ENCODE assay signal across 14 mouse cellular contexts in the genomic region with DNA sequence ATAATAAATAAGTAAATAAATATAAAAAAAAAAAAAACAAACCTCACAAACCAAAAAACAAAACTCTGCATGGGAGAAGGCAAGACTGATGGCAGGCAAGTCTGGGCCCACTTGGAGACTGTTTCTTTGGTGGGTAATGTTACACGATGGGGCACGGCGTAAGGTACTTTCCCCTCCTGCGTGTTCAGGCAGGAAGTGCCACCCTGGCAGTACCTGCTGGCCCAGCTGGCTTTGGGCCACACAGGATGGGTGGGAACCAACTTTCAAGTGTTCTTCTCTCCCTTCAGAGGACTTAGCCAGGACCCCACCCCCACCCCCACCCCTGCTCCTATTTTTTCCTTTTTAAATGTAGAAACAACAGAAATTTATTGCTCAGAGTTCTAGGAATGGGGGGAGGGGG. TPM values are rescaled to one million over a fixed set of nuclear protein-coding genes. Genes with fewer than 3 reads are reported as not detected.
A peak's percentile ranks its signal among the peaks of the same experiment; 100 is the strongest.
DNase-seq lines count a peak whose midpoint lies in the region; ATAC-seq lines count a peak whose summit lies in the region.
"Had no signal": no experiment of that assay in that cellular context is flagged by ENCODE, and none has a peak within 500 bp of the region (broad histone marks: within the 10 kb centered on the region; RNA-seq: fewer than 3 reads in every experiment).

No protein-coding gene starts in this region.

- 77% methylated on average over 4 of the region's 4 CpGs for WGBS in heart, embryonic 16.5 days
- WGBS in neural tube, embryonic 15.5 days, result 94% methylated on average over 4 of the region's 4 CpGs

- H3K9me3 ChIP-seq in heart, embryonic 16.5 days (replicated peaks; ENCODE audit: control insufficient read depth, low read length), result no peaks in the 10 kb centered on the region
- no peaks in the 10 kb centered on the region for H3K9me3 ChIP-seq in neural tube, embryonic 15.5 days (replicated peaks)
- H3K9me3 ChIP-seq: forebrain, embryonic 15.5 days; limb, embryonic 10.5 days; lung, embryonic 15.5 days had no signal

- H3K4me3 ChIP-seq in heart, embryonic 16.5 days (ENCODE audit: low read length), result no peak overlapping the region
- H3K4me3 ChIP-seq in neural tube, embryonic 15.5 days (replicated peaks), result no peak overlapping the region
- H3K4me3 ChIP-seq: forebrain, embryonic 15.5 days; limb, embryonic 10.5 days; lung, embryonic 15.5 days; myocyte had no signal

- H3K36me3 ChIP-seq in heart, embryonic 16.5 days (ENCODE audit: control insufficient read depth, insufficient read depth), result peaks cover 3% of the 10 kb centered on the region; the same call in 1 of the 2 replicates
- no peaks in the 10 kb centered on the region for H3K36me3 ChIP-seq in neural tube, embryonic 15.5 days
- H3K36me3 ChIP-seq: forebrain, embryonic 15.5 days; limb, embryonic 10.5 days; lung, embryonic 15.5 days had no signal

- peak overlapping the region; percentile 34; the same call in 1 of the 2 replicates for H3K27ac ChIP-seq in heart, embryonic 16.5 days (ENCODE audit: low read length)
- no peak overlapping the region for H3K27ac ChIP-seq in neural tube, embryonic 15.5 days (replicated peaks)
- H3K27ac ChIP-seq: forebrain, embryonic 15.5 days had no signal

- no peak for ATAC-seq in heart, embryonic 16.5 days (replicated peaks; ENCODE audit: extremely low read depth, insufficient read depth, low FRiP score)
- peak; percentile 86 for ATAC-seq in inflammation-experienced regulatory T-cells, adult 6 months
- ATAC-seq in neural tube, embryonic 15.5 days (ENCODE audit: low FRiP score), result no peak
- ATAC-seq in megakaryocyte progenitor cell, adult 5-6 weeks (replicated peaks; ENCODE audit: poor library complexity), result no peak
- ATAC-seq: forebrain, embryonic 15.5 days; intestine, postnatal 0 days had no signal

- peaks cover 17% of the 10 kb centered on the region for H3K4me1 ChIP-seq in heart, embryonic 16.5 days (ENCODE audit: control insufficient read depth, insufficient read depth, low read length)
- peaks cover 11% of the 10 kb centered on the region for H3K4me1 ChIP-seq in neural tube, embryonic 15.5 days

- H3K4me2 ChIP-seq in heart, embryonic 16.5 days (ENCODE audit: low read depth, low read length), result no peak overlapping the region
- H3K4me2 ChIP-seq in neural tube, embryonic 15.5 days, result no peak overlapping the region
- H3K4me2 ChIP-seq: forebrain, embryonic 15.5 days; lung, embryonic 15.5 days had no signal

- DNase-seq in heart, adult 9 months (ENCODE audit: low spot score in 2 of 2), result no peak
- DNase-seq in CD4-positive, CD25-positive, alpha-beta regulatory T cell, adult 2 months (ENCODE audit: low read depth, low spot score), result peak; percentile 90
- peak; percentile 46 to 68 for DNase-seq in spleen, postnatal 4 days (ENCODE audit: low spot score in 2 of 2)
- DNase-seq in left cerebral cortex, adult 11 months (ENCODE audit: low spot score), result no peak
- DNase-seq: right cerebral cortex, postnatal 4 days had no signal

- H3K27me3 ChIP-seq in heart, embryonic 16.5 days (ENCODE audit: control insufficient read depth, insufficient read depth, low read length), result no peaks in the 10 kb centered on the region
- no peaks in the 10 kb centered on the region for H3K27me3 ChIP-seq in neural tube, embryonic 15.5 days (replicated peaks)
- H3K27me3 ChIP-seq: forebrain, embryonic 15.5 days; lung, embryonic 15.5 days had no signal

- no peak overlapping the region for H3K9ac ChIP-seq in heart, embryonic 16.5 days (ENCODE audit: low read length)
- no peak overlapping the region for H3K9ac ChIP-seq in neural tube, embryonic 15.5 days (replicated peaks)
- H3K9ac ChIP-seq: forebrain, embryonic 15.5 days; lung, embryonic 15.5 days had no signal

RNA-seq across cellular contexts. Expression of a gene that starts 52.1 kb away (rescaled TPM):
- polyA plus RNA-seq in heart, embryonic 16.5 days (2015; fragmentation: Nextera tagmentation; extraction: Ambion mirVana), result 14.2 and 15.0 TPM in 2 replicates
- polyA plus RNA-seq in inflammation-experienced regulatory T-cells, adult 6 months (2017; shearing (Covaris generic)), result 10 to 100 TPM; 19.4 to 24.0 (median 23.4) TPM
- polyA plus RNA-seq in neural tube, embryonic 15.5 days (2015; fragmentation: Nextera tagmentation; extraction: Ambion mirVana), result 31.6 and 35.1 TPM in 2 replicates
- 48.2 and 52.8 TPM in 2 replicates for total RNA-seq in megakaryocyte progenitor cell, adult 5-6 weeks (2015)
- total RNA-seq in megakaryocyte progenitor cell, adult 5-6 weeks (2017), result 77.8 and 78.5 TPM in 2 replicates

Comparison
In these comparisons a context has a peak if more than half of its experiments do, and no peak if none do; other contexts are left out.
1. DNase-seq: peak in CD4-positive, CD25-positive, alpha-beta regulatory T cell, adult 2 months (single experiment) and spleen, postnatal 4 days (2 of 2); none in heart, adult 9 months (0 of 2) and left cerebral cortex, adult 11 months (single experiment).